Mouse (Mus musculus): Measurements from ENCODE around the gene Sh3rf1. TPM values are rescaled to one million over a fixed set of nuclear protein-coding genes. Genes with fewer than 3 reads are reported as not detected.
"Not testable (repeated sequence)": the region's sequence is repeated elsewhere in the genome, so short reads cannot be mapped to it uniquely, and the experiment has no call there.

The Sh3rf1 gene
- polyA plus RNA-seq, 1 experiment from 2014 or later, result 9.1 TPM

GRCm38 (mm10) chr8:61403266-61404177 is 179.8 kb downstream of the Sh3rf1 start:
- Histone ChIP-seq H3K9ac (replicated peaks) (no peak overlapping the region), H3K27me3 (no peaks in the 10 kb centered on the region), H3K4me2 (no peak overlapping the region), H3K4me1 (replicated peaks) (peaks cover 17% of the 10 kb centered on the region), H3K36me3 (no peaks in the 10 kb centered on the region), H3K27ac (peak overlapping the region; percentile 56), H3K9me3 (no peaks in the 10 kb centered on the region), H3K4me3 (replicated peaks) (no peak overlapping the region)
- ATAC-seq (ENCODE audit: insufficient number of reproducible peaks, insufficient read depth, low FRiP score, low TSS enrichment, low read depth), result no peak
- WGBS, result 27% methylated on average over 6 of the region's 6 CpGs

- H3K4me2 ChIP-seq, result no peak overlapping the region
- no peaks in the 10 kb centered on the region for H3K27me3 ChIP-seq
- no peak overlapping the region for H3K9ac ChIP-seq (replicated peaks)
- no peaks in the 10 kb centered on the region for H3K36me3 ChIP-seq
- H3K4me1 ChIP-seq (replicated peaks), result peaks cover 17% of the 10 kb centered on the region
- H3K9me3 ChIP-seq, result no peaks in the 10 kb centered on the region
- 49% methylated on average over 3 of the region's 3 CpGs for WGBS
- 0 out of 2 replicates have a peak, but pooled peaks have one; percentile 39 for ATAC-seq (ENCODE audit: insufficient number of reproducible peaks, insufficient read depth, low FRiP score, low TSS enrichment, low read depth)
- H3K27ac ChIP-seq, result peak overlapping the region; percentile 56
- H3K4me3 ChIP-seq (replicated peaks), result no peak overlapping the region
These were observed 180.5 kb downstream of the Sh3rf1 start for GRCm38 (mm10) chr8:61404178-61404560.

- H3K9me3 ChIP-seq, result no peaks in the 10 kb centered on the region
- peaks cover 10% of the 10 kb centered on the region for H3K4me1 ChIP-seq (replicated peaks)
- no peak overlapping the region for H3K4me3 ChIP-seq (replicated peaks)
- H3K9ac ChIP-seq (replicated peaks), result no peak overlapping the region
- H3K27me3 ChIP-seq, result no peaks in the 10 kb centered on the region
- no peaks in the 10 kb centered on the region for H3K36me3 ChIP-seq
- H3K27ac ChIP-seq, result no peak overlapping the region
- WGBS, result 85% methylated on average over 4 of the region's 4 CpGs
- no peak for ATAC-seq (ENCODE audit: insufficient number of reproducible peaks, insufficient read depth, low FRiP score, low TSS enrichment, low read depth)
- no peak overlapping the region for H3K4me2 ChIP-seq
These were observed 185.4 kb downstream of the Sh3rf1 start for GRCm38 (mm10) chr8:61409081-61409480.

- H3K4me2 ChIP-seq; H3K27ac ChIP-seq; H3K9me3 ChIP-seq; H3K27me3 ChIP-seq; H3K36me3 ChIP-seq; H3K9ac ChIP-seq (replicated peaks); ATAC-seq (ENCODE audit: insufficient number of reproducible peaks, insufficient read depth, low FRiP score, low TSS enrichment, low read depth); H3K4me1 ChIP-seq (replicated peaks); H3K4me3 ChIP-seq (replicated peaks): not testable (repeated sequence)
- WGBS, result 80% methylated on average over 5 of the region's 5 CpGs
These were observed 186.0 kb downstream of the Sh3rf1 start for GRCm38 (mm10) chr8:61409712-61410111.

- no peak for ATAC-seq (ENCODE audit: insufficient number of reproducible peaks, insufficient read depth, low FRiP score, low TSS enrichment, low read depth)
- Histone ChIP-seq H3K27ac (0 out of 2 replicates have a peak overlapping the region, but pooled peaks have one; percentile 12), H3K4me1 (replicated peaks) (peaks cover 23% of the 10 kb centered on the region), H3K4me3 (replicated peaks) (no peak overlapping the region), H3K9me3 (no peaks in the 10 kb centered on the region), H3K27me3 (no peaks in the 10 kb centered on the region), H3K9ac (replicated peaks) (no peak overlapping the region), H3K4me2 (no peak overlapping the region), H3K36me3 (no peaks in the 10 kb centered on the region)
- 76% methylated on average over 3 of the region's 3 CpGs for WGBS
These were observed 195.8 kb downstream of the Sh3rf1 start for GRCm38 (mm10) chr8:61419521-61419920.

- H3K9ac ChIP-seq (replicated peaks), result no peak overlapping the region
- H3K27me3 ChIP-seq, result no peaks in the 10 kb centered on the region
- H3K36me3 ChIP-seq, result no peaks in the 10 kb centered on the region
- ATAC-seq (ENCODE audit: insufficient number of reproducible peaks, insufficient read depth, low FRiP score, low TSS enrichment, low read depth), result no peak
- no peak overlapping the region for H3K4me2 ChIP-seq
- peak overlapping the region; percentile 17; the same call in 1 of the 2 replicates for H3K27ac ChIP-seq
- H3K4me1 ChIP-seq (replicated peaks), result peaks cover 23% of the 10 kb centered on the region
- 19% methylated on average over 6 of the region's 6 CpGs for WGBS
- no peaks in the 10 kb centered on the region for H3K9me3 ChIP-seq
- H3K4me3 ChIP-seq (replicated peaks), result no peak overlapping the region
These were observed 196.5 kb downstream of the Sh3rf1 start for GRCm38 (mm10) chr8:61420166-61420565.

- peaks cover 23% of the 10 kb centered on the region for H3K4me1 ChIP-seq (replicated peaks)
- H3K27ac ChIP-seq, result no peak overlapping the region
- no peak overlapping the region for H3K9ac ChIP-seq (replicated peaks)
- H3K4me3 ChIP-seq (replicated peaks), result no peak overlapping the region
- no peaks in the 10 kb centered on the region for H3K9me3 ChIP-seq
- no peaks in the 10 kb centered on the region for H3K27me3 ChIP-seq
- no peak overlapping the region for H3K4me2 ChIP-seq
- 39% methylated on average over 11 of the region's 11 CpGs for WGBS
- ATAC-seq (ENCODE audit: insufficient number of reproducible peaks, insufficient read depth, low FRiP score, low TSS enrichment, low read depth), result no peak
- no peaks in the 10 kb centered on the region for H3K36me3 ChIP-seq
These were observed 197.9 kb downstream of the Sh3rf1 start for GRCm38 (mm10) chr8:61421606-61422005.

GRCm38 (mm10) chr8:61425125-61425524 is 201.5 kb downstream of the Sh3rf1 start:
- H3K9me3 ChIP-seq, result no peaks in the 10 kb centered on the region
- H3K27me3 ChIP-seq, result no peaks in the 10 kb centered on the region
- H3K4me2 ChIP-seq, result no peak overlapping the region
- H3K36me3 ChIP-seq, result no peaks in the 10 kb centered on the region
- no peak overlapping the region for H3K27ac ChIP-seq
- no peak for ATAC-seq (ENCODE audit: insufficient number of reproducible peaks, insufficient read depth, low FRiP score, low TSS enrichment, low read depth)
- no peak overlapping the region for H3K9ac ChIP-seq (replicated peaks)
- no peak overlapping the region for H3K4me3 ChIP-seq (replicated peaks)
- H3K4me1 ChIP-seq (replicated peaks), result peaks cover 17% of the 10 kb centered on the region

- H3K36me3 ChIP-seq, result no peaks in the 10 kb centered on the region
- 90% methylated on average over 5 of the region's 5 CpGs for WGBS
- H3K9ac ChIP-seq (replicated peaks), result no peak overlapping the region
- ATAC-seq (ENCODE audit: insufficient number of reproducible peaks, insufficient read depth, low FRiP score, low TSS enrichment, low read depth), result no peak
- H3K4me1 ChIP-seq (replicated peaks), result peaks cover 11% of the 10 kb centered on the region; the same call in 1 of the 2 replicates
- H3K9me3 ChIP-seq, result no peaks in the 10 kb centered on the region
- no peaks in the 10 kb centered on the region for H3K27me3 ChIP-seq
- H3K4me3 ChIP-seq (replicated peaks), result no peak overlapping the region
- no peak overlapping the region for H3K4me2 ChIP-seq
- H3K27ac ChIP-seq, result no peak overlapping the region
These were observed 202.4 kb downstream of the Sh3rf1 start for GRCm38 (mm10) chr8:61426072-61426471.

- peaks cover 5% of the 10 kb centered on the region; the same call in 1 of the 2 replicates for H3K4me1 ChIP-seq (replicated peaks)
- 65% methylated on average over 5 of the region's 5 CpGs for WGBS
- H3K9me3 ChIP-seq, result no peaks in the 10 kb centered on the region
- H3K4me3 ChIP-seq (replicated peaks), result no peak overlapping the region
- no peak overlapping the region for H3K9ac ChIP-seq (replicated peaks)
- ATAC-seq (ENCODE audit: insufficient number of reproducible peaks, insufficient read depth, low FRiP score, low TSS enrichment, low read depth), result no peak
- H3K27me3 ChIP-seq, result no peaks in the 10 kb centered on the region
- H3K27ac ChIP-seq, result no peak overlapping the region
- no peak overlapping the region for H3K4me2 ChIP-seq
- H3K36me3 ChIP-seq, result no peaks in the 10 kb centered on the region
These were observed 203.0 kb downstream of the Sh3rf1 start for GRCm38 (mm10) chr8:61426671-61427070.

GRCm38 (mm10) chr8:61427916-61428681 is 204.4 kb downstream of the Sh3rf1 start:
- Histone ChIP-seq H3K9me3 (no peaks in the 10 kb centered on the region), H3K4me2 (no peak overlapping the region), H3K27me3 (no peaks in the 10 kb centered on the region), H3K36me3 (no peaks in the 10 kb centered on the region), H3K4me3 (replicated peaks) (no peak overlapping the region), H3K4me1 (replicated peaks) (no peaks in the 10 kb centered on the region), H3K9ac (replicated peaks) (no peak overlapping the region), H3K27ac (no peak overlapping the region)
- no peak for ATAC-seq (ENCODE audit: insufficient number of reproducible peaks, insufficient read depth, low FRiP score, low TSS enrichment, low read depth)
- WGBS, result 80% methylated on average over 8 of the region's 8 CpGs

Measured in limb, embryonic 12.5 days (tissue).